Mouse (Mus musculus) lung, adult 2 months (tissue): ENCODE measurements around the gene Esd.

Source experiments
- CTCF ChIP-seq: fragments of 200-500 bp; IDR thresholded peaks from 2 replicates; pipeline ENCODE4 v1.5.1; 2011; ENCODE audit warnings: mild to moderate bottlenecking, low read length, control low read depth; ENCODE audit not compliant: insufficient read depth
- POLR2A ChIP-seq: fragments of 200-500 bp; IDR thresholded peaks from 2 replicates; pipeline ENCODE4 v1.6.1; 2011; ENCODE audit warnings: low read depth, mild to moderate bottlenecking, control low read depth, low read length, borderline replicate concordance; ENCODE audit errors: extremely low read depth

GRCm38 (mm10) chr14:74709054-74709453, 23.0 kb upstream of the Esd start:
- no peak for TF ChIP-seq POLR2A
- TF ChIP-seq CTCF, result no peak
